Mouse (Mus musculus): ENCODE results near the gene Map3k7.

The Map3k7 gene

GRCm38 (mm10) chr4:31963354-31964193 is at the start of gene Map3k7:
Gene Map3k7 (plus strand): TSS chr4:31964097.
- in situ Hi-C loops (cut with MboI, MseI): no loop called here

GRCm38 (mm10) chr4:31915114-31915513 is 48.8 kb upstream of the Map3k7 start:
- in situ Hi-C loops (cut with MboI, MseI): no loop called here

- in situ Hi-C loops (cut with MboI, MseI): no loop called here
These were observed 45.2 kb upstream of the Map3k7 start for GRCm38 (mm10) chr4:31918717-31919116.

GRCm38 (mm10) chr4:31922215-31922614 is 41.7 kb upstream of the Map3k7 start:
- in situ Hi-C loops (cut with MboI, MseI): no loop called here

- in situ Hi-C loops (cut with MboI, MseI): no loop called here
These were observed 40.5 kb upstream of the Map3k7 start for GRCm38 (mm10) chr4:31923437-31923836.

GRCm38 (mm10) chr4:31924301-31925185 is 39.4 kb upstream of the Map3k7 start:
- in situ Hi-C loops (cut with MboI, MseI): no loop called here

GRCm38 (mm10) chr4:31933171-31933570 is 30.7 kb upstream of the Map3k7 start:
- in situ Hi-C loops (cut with MboI, MseI): no loop called here

GRCm38 (mm10) chr4:31935831-31936306 is 28.0 kb upstream of the Map3k7 start:
- in situ Hi-C loops (cut with MboI, MseI): no loop called here

GRCm38 (mm10) chr4:31936358-31936757 is 27.5 kb upstream of the Map3k7 start:
- in situ Hi-C loops (cut with MboI, MseI): no loop called here

GRCm38 (mm10) chr4:31936911-31937375 is 27.0 kb upstream of the Map3k7 start:
- in situ Hi-C loops (cut with MboI, MseI): no loop called here

GRCm38 (mm10) chr4:31937376-31938281 is 26.3 kb upstream of the Map3k7 start:
- in situ Hi-C loops (cut with MboI, MseI): no loop called here

GRCm38 (mm10) chr4:31938416-31939106 is 25.3 kb upstream of the Map3k7 start:
- in situ Hi-C loops (cut with MboI, MseI): no loop called here

GRCm38 (mm10) chr4:31941616-31942015 is 22.3 kb upstream of the Map3k7 start:
- in situ Hi-C loops (cut with MboI, MseI): no loop called here

GRCm38 (mm10) chr4:31943045-31943444 is 20.9 kb upstream of the Map3k7 start:
- in situ Hi-C loops (cut with MboI, MseI): no loop called here

- in situ Hi-C loops (cut with MboI, MseI): no loop called here
These were observed 438 bp downstream of the Map3k7 start for GRCm38 (mm10) chr4:31964194-31964875.

GRCm38 (mm10) chr4:31965208-31965607 is 1.3 kb downstream of the Map3k7 start:
- in situ Hi-C loops (cut with MboI, MseI): no loop called here

- in situ Hi-C loops (cut with MboI, MseI): no loop called here
These were observed 7.5 kb downstream of the Map3k7 start for GRCm38 (mm10) chr4:31971437-31971836.

GRCm38 (mm10) chr4:31972181-31972580 is 8.3 kb downstream of the Map3k7 start:
- in situ Hi-C loops (cut with MboI, MseI): no loop called here

GRCm38 (mm10) chr4:31975260-31975950 is 11.5 kb downstream of the Map3k7 start:
- in situ Hi-C loops (cut with MboI, MseI): no loop called here

All from regulatory T cell (primary cell).